Mouse (Mus musculus) stomach, embryonic 15.5 days (tissue): ENCODE data around the gene Fgf10. TPM values are rescaled to one million over a fixed set of nuclear protein-coding genes. Genes with fewer than 3 reads are reported as not detected.

Source experiments
- ATAC-seq: fragments of 200-750 bp; cut with Nextera tagmentation; 2 replicates; pipeline ENCODE4 v1.8.0; 2017; ENCODE audit warnings: low read depth, moderate number of reproducible peaks, moderate TSS enrichment; ENCODE audit not compliant: insufficient read depth, low FRiP score
- H3K27ac ChIP-seq: fragments of 300-500 bp; sonication (generic); 2 replicates; pipeline ENCODE4 v1.5.1; 2015; ENCODE audit warnings: mild to moderate bottlenecking, inconsistent platforms
- H3K27me3 ChIP-seq: fragments of 300-500 bp; sonication (generic); replicated peaks from 2 replicates; pipeline ENCODE4 v1.6.1; 2015; ENCODE audit warnings: inconsistent platforms
- H3K36me3 ChIP-seq: fragments of 300-500 bp; sonication (generic); 2 replicates; pipeline ENCODE4 v1.6.1; 2015; ENCODE audit warnings: inconsistent platforms
- H3K4me1 ChIP-seq: fragments of 300-500 bp; sonication (generic); 2 replicates; pipeline ENCODE4 v1.6.1; 2015; ENCODE audit warnings: inconsistent platforms
- H3K4me2 ChIP-seq: fragments of 300-500 bp; sonication (generic); 2 replicates; pipeline ENCODE4 v1.6.1; 2015; ENCODE audit warnings: mild to moderate bottlenecking, inconsistent platforms
- H3K4me3 ChIP-seq: fragments of 300-500 bp; sonication (generic); replicated peaks from 2 replicates; pipeline ENCODE4 v1.5.1; 2015; ENCODE audit warnings: inconsistent platforms
- H3K9ac ChIP-seq: fragments of 300-500 bp; sonication (generic); 2 replicates; pipeline ENCODE4 v1.6.1; 2015; ENCODE audit warnings: inconsistent platforms
- H3K9me3 ChIP-seq: fragments of 300-500 bp; sonication (generic); 2 replicates; pipeline ENCODE4 v1.6.1; 2016; ENCODE audit warnings: inconsistent platforms
- WGBS: fragments of 180-500 bp; shearing (Covaris S2); methylation state at CpG from one replicate; pipeline ENCODE4 v1.1.7; 2015; 5-methylcytosine and 5-hydroxymethylcytosine counted together
- polyA plus RNA-seq: library from polyadenylated mRNA; unstranded; fragments of >200 nt; fragmentation: Nextera tagmentation; extraction: Ambion mirVana; gene quantifications from 2 replicates; pipeline ENCODE4 v1.2.1, GENCODE M21; 2015

Fgf10 gene
- polyA plus RNA-seq, 1 experiment from 2014 or later: 6.0 TPM

GRCm38 (mm10) chr13:118721668-118722067, 52.1 kb downstream of the Fgf10 start:
- H3K27me3 ChIP-seq: no peaks in the 10 kb centered on the region
- no peak overlapping the region for H3K9ac ChIP-seq
- no peak for ATAC-seq
- H3K36me3 ChIP-seq: no peaks in the 10 kb centered on the region
- 44% methylated on average over 1 of the region's 1 CpGs for WGBS
- H3K27ac ChIP-seq: no peak overlapping the region
- H3K9me3 ChIP-seq: no peaks in the 10 kb centered on the region
- H3K4me2 ChIP-seq: no peak overlapping the region
- H3K4me1 ChIP-seq: no peaks in the 10 kb centered on the region
- H3K4me3 ChIP-seq: no peak overlapping the region

DNA sequence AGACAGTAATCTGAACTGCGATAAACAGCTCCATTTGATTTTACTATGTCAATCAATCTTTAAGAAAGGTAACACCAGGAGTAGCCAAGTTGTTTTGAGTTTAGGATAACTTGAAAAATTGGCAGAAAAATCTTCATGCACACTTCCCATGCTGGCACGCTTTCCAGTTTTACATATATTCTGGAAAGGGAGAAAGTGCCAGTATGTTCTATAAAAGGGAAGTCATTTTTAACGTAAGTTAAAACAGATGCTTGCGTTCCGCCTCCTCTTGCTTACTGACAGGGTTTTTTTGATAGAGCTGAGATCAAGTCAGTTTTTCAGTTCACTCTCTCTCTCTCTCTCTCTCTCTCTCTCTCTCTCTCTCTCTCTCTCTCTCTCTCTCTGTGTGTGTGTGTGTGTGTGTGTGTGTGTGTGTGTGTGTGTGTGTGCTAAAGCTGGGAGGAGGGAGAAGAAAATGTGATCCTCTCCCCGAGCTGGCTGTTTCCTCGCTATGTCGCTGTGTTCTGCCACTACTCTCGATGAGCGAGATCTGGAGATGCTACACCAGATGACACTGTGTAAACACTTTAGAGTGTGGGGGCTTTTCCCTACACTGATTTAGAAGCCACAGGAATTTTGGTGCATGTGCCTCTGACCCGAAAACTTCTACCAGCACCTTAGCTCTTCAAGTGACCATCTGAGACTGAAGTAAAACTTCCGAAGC, 62.4 kb downstream of the Fgf10 start:
- Histone ChIP-seq H3K9me3 (no peaks in the 10 kb centered on the region), H3K36me3 (no peaks in the 10 kb centered on the region), H3K27me3 (no peaks in the 10 kb centered on the region), H3K4me2 (peak overlapping the region; percentile 30), H3K4me1 (no peaks in the 10 kb centered on the region), H3K4me3 (no peak overlapping the region), H3K9ac (no peak overlapping the region), H3K27ac (no peak overlapping the region)
- 32% methylated on average over 12 of the region's 12 CpGs for WGBS
- ATAC-seq: no peak

GRCm38 (mm10) chr13:118739854-118740411, 70.3 kb downstream of the Fgf10 start:
- ATAC-seq: no peak
- no peak overlapping the region for H3K27ac ChIP-seq
- H3K27me3 ChIP-seq: no peaks in the 10 kb centered on the region
- H3K9me3 ChIP-seq: no peaks in the 10 kb centered on the region
- no peaks in the 10 kb centered on the region for H3K36me3 ChIP-seq
- H3K4me3 ChIP-seq: no peak overlapping the region
- no peak overlapping the region for H3K9ac ChIP-seq
- WGBS: 67% methylated on average over 2 of the region's 2 CpGs
- H3K4me1 ChIP-seq: no peaks in the 10 kb centered on the region
- H3K4me2 ChIP-seq: no peak overlapping the region

GRCm38 (mm10) chr13:118742788-118743187, 73.2 kb downstream of the Fgf10 start:
- Histone ChIP-seq H3K9ac (no peak overlapping the region), H3K36me3 (no peaks in the 10 kb centered on the region), H3K27ac (no peak overlapping the region), H3K4me3 (no peak overlapping the region), H3K27me3 (no peaks in the 10 kb centered on the region), H3K4me1 (no peaks in the 10 kb centered on the region), H3K4me2 (no peak overlapping the region), H3K9me3 (no peaks in the 10 kb centered on the region)
- WGBS: 71% methylated on average over 4 of the region's 4 CpGs
- no peak for ATAC-seq

- Histone ChIP-seq H3K4me1 (no peaks in the 10 kb centered on the region), H3K36me3 (no peaks in the 10 kb centered on the region), H3K4me2 (no peak overlapping the region), H3K27me3 (no peaks in the 10 kb centered on the region), H3K9me3 (no peaks in the 10 kb centered on the region), H3K27ac (no peak overlapping the region), H3K4me3 (no peak overlapping the region), H3K9ac (no peak overlapping the region)
- ATAC-seq: no peak
- 51% methylated on average over 7 of the region's 7 CpGs for WGBS
Measured at GRCm38 (mm10) chr13:118744806-118745205, 75.2 kb downstream of the Fgf10 start.

- Histone ChIP-seq H3K9me3 (no peaks in the 10 kb centered on the region), H3K4me2 (no peak overlapping the region), H3K27me3 (no peaks in the 10 kb centered on the region), H3K4me1 (no peaks in the 10 kb centered on the region), H3K9ac (no peak overlapping the region), H3K4me3 (no peak overlapping the region), H3K27ac (no peak overlapping the region), H3K36me3 (no peaks in the 10 kb centered on the region)
- no peak for ATAC-seq
- WGBS: 76% methylated on average over 4 of the region's 4 CpGs
Measured at GRCm38 (mm10) chr13:118746427-118746826, 76.8 kb downstream of the Fgf10 start.

DNA sequence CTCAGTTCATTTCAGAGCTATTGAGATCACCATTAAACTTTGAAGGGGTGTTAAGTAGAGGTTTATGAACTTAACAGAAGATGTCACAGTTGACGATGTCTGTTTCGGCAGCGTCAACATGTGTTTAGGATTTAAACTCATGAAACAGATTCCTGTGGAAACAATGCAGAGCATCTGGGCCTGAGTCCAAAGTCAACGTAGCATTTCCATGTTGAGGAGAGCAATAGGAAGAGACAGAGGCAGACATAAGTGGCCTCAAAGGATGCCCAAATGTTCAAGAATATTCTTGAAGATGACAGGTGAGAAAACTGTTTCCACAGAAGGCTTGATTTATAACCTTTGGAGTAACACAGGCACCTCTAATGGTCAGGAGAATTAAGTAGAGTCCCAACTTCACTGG, 84.4 kb downstream of the Fgf10 start:
- no peaks in the 10 kb centered on the region for H3K36me3 ChIP-seq
- no peak overlapping the region for H3K9ac ChIP-seq
- H3K4me2 ChIP-seq: no peak overlapping the region
- no peak for ATAC-seq
- no peaks in the 10 kb centered on the region for H3K9me3 ChIP-seq
- no peak overlapping the region for H3K4me3 ChIP-seq
- WGBS: 75% methylated on average over 4 of the region's 4 CpGs
- no peaks in the 10 kb centered on the region for H3K4me1 ChIP-seq
- no peak overlapping the region for H3K27ac ChIP-seq
- no peaks in the 10 kb centered on the region for H3K27me3 ChIP-seq

- no peak overlapping the region for H3K4me3 ChIP-seq
- no peak overlapping the region for H3K4me2 ChIP-seq
- no peak for ATAC-seq
- H3K9ac ChIP-seq: no peak overlapping the region
- H3K27ac ChIP-seq: no peak overlapping the region
- H3K36me3 ChIP-seq: no peaks in the 10 kb centered on the region
- WGBS: 32% methylated on average over 2 of the region's 2 CpGs
- H3K27me3 ChIP-seq: no peaks in the 10 kb centered on the region
- H3K9me3 ChIP-seq: no peaks in the 10 kb centered on the region
- H3K4me1 ChIP-seq: no peaks in the 10 kb centered on the region
Measured at GRCm38 (mm10) chr13:118759021-118759420, 89.4 kb downstream of the Fgf10 start.

DNA sequence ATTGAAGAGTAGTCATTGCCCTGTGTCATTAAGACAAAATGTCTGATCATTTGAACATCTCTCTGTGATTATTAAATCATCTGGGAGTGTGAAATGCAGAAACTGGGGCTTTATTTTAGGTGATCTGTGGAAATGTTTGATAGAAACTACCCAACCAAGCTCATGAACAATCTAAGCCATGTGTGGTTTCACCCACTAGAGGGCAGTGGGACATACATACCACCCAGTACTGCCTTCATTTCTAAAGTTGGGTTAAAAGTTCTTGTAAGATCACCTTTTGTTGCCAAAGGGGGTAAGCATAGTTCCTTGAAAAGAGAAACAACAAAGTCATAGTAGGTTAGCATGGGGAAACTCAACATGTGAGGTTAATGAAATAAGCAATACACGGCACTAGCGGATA, 93.4 kb downstream of the Fgf10 start:
- no peak for ATAC-seq

GRCm38 (mm10) chr13:118772188-118772587, 102.6 kb downstream of the Fgf10 start:
- H3K9me3 ChIP-seq: no peaks in the 10 kb centered on the region
- no peak overlapping the region for H3K9ac ChIP-seq
- H3K4me3 ChIP-seq: no peak overlapping the region
- no peak overlapping the region for H3K27ac ChIP-seq
- no peaks in the 10 kb centered on the region for H3K36me3 ChIP-seq
- ATAC-seq: no peak
- no peaks in the 10 kb centered on the region for H3K4me1 ChIP-seq
- no peaks in the 10 kb centered on the region for H3K27me3 ChIP-seq
- no peak overlapping the region for H3K4me2 ChIP-seq

More for the DNA sequence above, 93.4 kb downstream of the Fgf10 start:
- no peaks in the 10 kb centered on the region for H3K4me1 ChIP-seq
- no peaks in the 10 kb centered on the region for H3K27me3 ChIP-seq
- no peak overlapping the region for H3K4me3 ChIP-seq
- H3K36me3 ChIP-seq: no peaks in the 10 kb centered on the region
- no peak overlapping the region for H3K27ac ChIP-seq
- H3K4me2 ChIP-seq: no peak overlapping the region
- H3K9me3 ChIP-seq: no peaks in the 10 kb centered on the region
- H3K9ac ChIP-seq: no peak overlapping the region
- WGBS: 92% methylated on average over 2 of the region's 2 CpGs

GRCm38 (mm10) chr13:118775148-118775547, 105.6 kb downstream of the Fgf10 start:
- no peak for ATAC-seq
- Histone ChIP-seq H3K9ac (no peak overlapping the region), H3K4me2 (no peak overlapping the region), H3K9me3 (no peaks in the 10 kb centered on the region), H3K27me3 (no peaks in the 10 kb centered on the region), H3K4me3 (no peak overlapping the region), H3K27ac (no peak overlapping the region), H3K36me3 (no peaks in the 10 kb centered on the region), H3K4me1 (no peaks in the 10 kb centered on the region)
- WGBS: 69% methylated on average over 1 of the region's 1 CpGs

DNA sequence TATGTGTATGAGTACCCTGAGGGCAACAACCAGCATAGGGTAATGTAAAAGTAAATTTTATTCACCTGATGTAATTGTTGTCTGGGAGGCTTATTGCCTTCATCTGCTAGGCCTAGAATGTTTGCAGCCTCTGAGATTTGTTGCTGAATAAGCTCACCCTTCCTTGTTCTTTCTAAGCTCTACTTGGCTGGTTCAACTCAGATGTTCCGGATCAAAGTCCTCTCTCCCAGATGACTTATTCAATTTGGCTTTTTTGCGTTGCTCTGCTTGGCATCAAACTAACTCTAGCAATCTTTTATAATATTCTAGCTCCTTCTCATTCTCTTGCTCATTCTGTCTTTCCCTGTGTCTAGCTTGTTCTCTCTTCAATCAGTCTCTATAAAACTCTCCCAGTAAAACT, 109.6 kb downstream of the Fgf10 start:
- Histone ChIP-seq H3K27me3 (no peaks in the 10 kb centered on the region), H3K4me2 (no peak overlapping the region), H3K4me3 (no peak overlapping the region), H3K27ac (no peak overlapping the region), H3K9ac (no peak overlapping the region), H3K36me3 (no peaks in the 10 kb centered on the region), H3K9me3 (no peaks in the 10 kb centered on the region), H3K4me1 (no peaks in the 10 kb centered on the region)
- no peak for ATAC-seq
- 81% methylated on average over 2 of the region's 2 CpGs for WGBS

GRCm38 (mm10) chr13:118791753-118792152, 122.2 kb downstream of the Fgf10 start:
- H3K4me1 ChIP-seq: no peaks in the 10 kb centered on the region
- 52% methylated on average over 4 of the region's 4 CpGs for WGBS
- no peak overlapping the region for H3K4me2 ChIP-seq
- no peak overlapping the region for H3K4me3 ChIP-seq
- H3K9me3 ChIP-seq: no peaks in the 10 kb centered on the region
- no peak overlapping the region for H3K9ac ChIP-seq
- ATAC-seq: no peak
- no peaks in the 10 kb centered on the region for H3K27me3 ChIP-seq
- no peak overlapping the region for H3K27ac ChIP-seq
- no peaks in the 10 kb centered on the region for H3K36me3 ChIP-seq
